Mouse (Mus musculus) B cell, adult (primary cell): ENCODE measurements around the gene Mafg. TPM values are rescaled to one million over a fixed set of nuclear protein-coding genes. Genes with fewer than 3 reads are reported as not detected.

ENCODE experiments used
- total RNA-seq: library from RNA; stranded (reverse); gene quantifications from 4 replicates; pipeline ENCODE4 v1.2.4, GENCODE M21; 2023; ENCODE audit not compliant: inconsistent age

Gene Mafg
- total RNA-seq = 57.2 to 69.2 TPM (median 65.4 TPM) in 4 replicates

DNA sequence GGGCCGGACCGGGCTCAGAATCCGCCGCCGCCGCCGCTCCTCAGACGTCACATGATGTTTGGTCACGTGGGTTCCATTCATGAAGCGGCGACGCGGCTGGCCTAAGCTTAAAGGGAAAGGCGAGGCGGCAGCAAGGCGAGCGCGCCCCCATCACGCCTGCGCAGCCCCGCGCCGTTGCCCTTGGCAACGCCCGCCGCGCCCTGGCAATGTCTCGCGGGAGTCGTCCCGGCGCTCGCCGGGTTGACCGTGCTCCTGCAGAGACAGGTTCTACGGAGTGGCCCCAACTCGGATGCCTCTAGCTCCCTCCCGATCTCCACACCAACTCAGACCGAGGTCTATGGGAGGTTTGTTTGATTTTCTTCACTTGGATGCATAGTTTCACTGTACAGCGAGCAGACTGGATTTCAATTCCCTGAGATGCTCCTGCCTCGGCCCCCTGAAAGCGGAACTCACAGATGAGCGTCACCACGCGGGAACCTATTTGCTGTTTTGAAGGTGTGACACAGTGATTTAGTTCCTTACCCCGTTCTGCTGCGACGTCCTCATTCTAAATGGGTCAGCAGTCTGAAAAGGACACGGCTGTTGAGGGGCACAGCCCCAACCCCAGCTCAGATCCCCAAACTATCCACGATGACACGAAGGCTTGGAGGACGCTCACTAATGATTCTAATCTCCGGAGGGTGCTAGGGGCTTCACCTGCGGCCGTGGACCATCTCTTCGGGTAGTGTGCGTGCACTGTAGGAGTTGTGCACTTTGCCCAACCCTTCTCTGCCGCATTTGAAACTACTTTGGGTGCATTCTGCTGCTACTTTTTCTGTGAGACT, at the start of gene Mafg:
TSS of gene Mafg (minus strand) at position 81 of the 824 bp plus-strand sequence.

DNA sequence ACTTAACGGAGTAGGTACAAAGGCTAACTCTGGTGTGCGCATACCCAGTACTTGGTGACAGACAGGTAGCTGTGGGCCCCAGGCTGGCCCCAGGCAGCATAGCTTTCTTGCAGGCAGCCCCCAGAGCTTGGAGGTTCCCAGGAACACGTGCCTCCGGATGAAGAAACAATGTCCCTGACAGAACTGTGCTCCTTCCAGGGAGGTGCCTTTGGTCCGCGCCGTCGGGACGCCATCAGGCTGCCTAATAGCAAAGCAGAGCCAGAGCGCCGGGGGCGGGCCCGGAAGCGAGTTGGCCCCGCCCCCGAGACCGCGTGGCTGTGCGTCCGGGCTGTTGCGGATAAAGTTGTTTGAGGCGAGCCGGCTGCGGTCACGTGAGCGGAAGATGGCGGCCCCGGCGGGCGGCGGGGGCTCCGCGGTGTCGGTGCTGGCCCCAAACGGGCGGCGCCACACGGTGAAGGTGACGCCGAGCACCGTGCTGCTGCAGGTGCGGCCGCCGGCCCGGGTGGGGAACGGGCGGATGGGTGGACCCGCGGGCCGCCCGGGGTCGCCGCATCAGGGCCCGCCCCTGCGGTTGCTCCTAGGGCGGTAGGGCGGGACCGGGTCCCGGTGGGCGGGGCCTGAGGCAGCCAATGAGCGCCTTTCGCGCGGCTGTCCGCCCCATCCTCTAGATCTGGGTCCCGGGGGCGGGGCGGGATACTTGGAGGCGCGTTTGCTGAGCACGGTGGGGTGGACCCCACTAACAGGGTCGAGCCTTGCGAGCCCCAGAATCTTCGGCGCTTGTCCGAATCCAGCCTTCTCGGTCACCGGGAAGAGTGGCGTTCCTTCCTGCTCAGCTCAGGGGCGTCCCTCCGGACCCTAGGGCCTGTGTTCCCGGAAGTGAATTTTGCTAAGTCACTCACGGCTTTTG, 39.5 kb upstream of the Mafg start, which contains the start of gene Aspscr1:
TSS of gene Aspscr1 (plus strand) at position 287 of the 907 bp plus-strand sequence.

GRCm38 (mm10) chr11:120661076-120661460, 27.7 kb upstream of the Mafg start, which contains the start of gene Notum:
Gene Notum (minus strand): TSS chr11:120661175.

DNA sequence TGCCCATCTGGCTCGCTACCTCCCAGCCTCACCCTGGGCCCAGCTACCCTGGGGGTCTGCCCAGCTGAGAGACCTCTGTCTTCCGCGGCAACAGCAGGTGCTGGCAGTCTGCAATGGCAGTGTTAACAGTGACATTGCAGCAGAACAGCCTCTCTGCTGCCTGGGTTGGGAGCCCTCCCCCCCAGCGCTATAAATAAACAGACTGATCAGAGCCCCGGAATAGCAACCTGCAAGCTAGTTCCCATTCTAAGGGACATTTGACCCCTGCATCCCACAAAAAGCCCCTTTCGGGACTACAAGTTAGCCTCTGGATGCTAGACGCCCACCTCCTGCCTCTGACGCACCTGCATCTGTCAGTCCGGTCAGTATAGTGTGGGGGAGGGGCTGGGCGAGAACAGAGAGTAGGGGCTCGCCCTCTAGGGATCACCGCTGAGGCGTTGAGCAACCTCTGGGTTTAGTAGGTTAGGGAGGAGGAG, 14.6 kb upstream of the Mafg start, which contains the start of gene Myadml2:
TSS of gene Myadml2 (minus strand) at position 158 of the 476 bp plus-strand sequence.

DNA sequence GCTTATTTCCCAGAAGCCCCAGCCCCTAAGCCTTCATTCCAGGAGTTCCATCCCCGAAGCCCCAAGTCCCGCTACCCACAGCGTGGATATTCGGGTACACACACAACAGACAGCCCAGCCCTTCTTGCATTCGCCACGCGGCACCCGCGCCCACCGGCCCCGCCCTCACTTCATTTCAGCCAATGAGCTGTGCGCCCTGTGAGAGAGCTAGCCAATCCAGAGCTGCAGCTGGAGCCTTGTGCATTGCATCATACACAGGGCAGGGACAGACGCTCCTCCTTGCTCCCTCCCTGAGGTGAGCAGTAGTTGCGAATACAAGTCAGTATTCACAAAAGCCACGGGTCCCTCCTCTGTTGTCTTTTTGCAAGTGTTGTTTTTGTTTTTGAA, 10.2 kb upstream of the Mafg start, which contains the start of gene Pycr1:
TSS of gene Pycr1 (minus strand) at position 169 of the 387 bp plus-strand sequence.

GRCm38 (mm10) chr11:120625152-120625775, 8.1 kb downstream of the Mafg start, which contains the start of gene Sirt7:
Gene Sirt7 (minus strand): TSS chr11:120625240.

GRCm38 (mm10) chr11:120617519-120618112, 15.8 kb downstream of the Mafg start, which contains the start of gene Pcyt2:
Gene Pcyt2 (minus strand): TSS chr11:120617936.

GRCm38 (mm10) chr11:120608241-120609034, 25.0 kb downstream of the Mafg start, which contains the start of gene Npb:
Gene Npb (plus strand): TSS chr11:120608477.

GRCm38 (mm10) chr11:120598283-120598989, 35.0 kb downstream of the Mafg start, which contains the start of the genes Alyref and Anapc11:
Gene Alyref (minus strand): TSS chr11:120598365.
Gene Anapc11 (plus strand): TSS chr11:120598421.

GRCm38 (mm10) chr11:120581490-120582267, 51.7 kb downstream of the Mafg start, which contains the start of gene Arhgdia:
Gene Arhgdia (minus strand): TSS chr11:120581624.

Other genes starting within 250 kb of the Mafg start
- gene Nploc4, start 195.9 kb downstream of the Mafg start, total RNA-seq = 60.2 to 72.2 TPM (median 62.6 TPM) in 4 replicates
- 19.3 to 55.6 TPM (median 19.3 TPM) in 3 of 4 replicates, not detected in the other for gene Tspan10, start 191.0 kb downstream of the Mafg start, total RNA-seq
- 0.21 to 0.87 TPM in 2 of 4 replicates, not detected in the others for gene Pde6g, start 180.1 kb downstream of the Mafg start, total RNA-seq
- 3.7 to 11.0 TPM (median 7.5 TPM) in 4 replicates for gene Oxld1, start 175.5 kb downstream of the Mafg start, total RNA-seq
- 34.0 to 41.8 TPM (median 36.3 TPM) in 4 replicates for gene Ccdc137, start 175.5 kb downstream of the Mafg start, total RNA-seq
- gene Arl16, start 166.0 kb downstream of the Mafg start, total RNA-seq = 10.4 to 13.5 TPM (median 11.1 TPM) in 4 replicates
- 32.3 to 43.2 TPM (median 33.4 TPM) in 4 replicates for gene Mrpl12, start 149.0 kb downstream of the Mafg start, total RNA-seq
- gene Slc25a10, start 141.8 kb downstream of the Mafg start, total RNA-seq = 10.5 to 14.5 TPM (median 12.3 TPM) in 4 replicates
- not detected in 4 replicates for gene Gcgr, start 102.9 kb downstream of the Mafg start, total RNA-seq
- gene Mcrip1, start 83.9 kb downstream of the Mafg start, total RNA-seq = 42.2 to 46.1 TPM (median 43.6 TPM) in 4 replicates
- gene Ppp1r27, start 82.5 kb downstream of the Mafg start, total RNA-seq = not detected in 4 replicates
- 141 to 162 TPM (median 155 TPM) in 4 replicates for gene P4hb, start 60.3 kb downstream of the Mafg start, total RNA-seq
- gene Arhgdia, start 52.0 kb downstream of the Mafg start, total RNA-seq = 520 to 560 TPM (median 534 TPM) in 4 replicates
- 127 to 143 TPM (median 137 TPM) in 4 replicates for gene Alyref, start 35.2 kb downstream of the Mafg start, total RNA-seq
- 45.7 to 57.2 TPM (median 47.4 TPM) in 4 replicates for gene Anapc11, start 35.2 kb downstream of the Mafg start, total RNA-seq
- 1.1 to 3.0 TPM in 2 of 4 replicates, not detected in the others for gene Npb, start 25.1 kb downstream of the Mafg start, total RNA-seq
- gene Pcyt2, start 15.7 kb downstream of the Mafg start, total RNA-seq = 96.0 to 113 TPM (median 107 TPM) in 4 replicates
- 114 to 130 TPM (median 118 TPM) in 4 replicates for gene Sirt7, start 8.4 kb downstream of the Mafg start, total RNA-seq
- 0.96 to 1.9 TPM (median 1.0 TPM) in 4 replicates for gene Pycr1, start 10.2 kb upstream of the Mafg start, total RNA-seq
- 1.3 to 2.2 TPM in 2 of 4 replicates, not detected in the others for gene Myadml2, start 14.6 kb upstream of the Mafg start, total RNA-seq
- gene Notum, start 27.6 kb upstream of the Mafg start, total RNA-seq = not detected in 4 replicates
- gene Aspscr1, start 39.4 kb upstream of the Mafg start, total RNA-seq = 93.0 to 111 TPM (median 107 TPM) in 4 replicates
- gene Cenpx, start 80.1 kb upstream of the Mafg start, total RNA-seq = 31.7 to 39.4 TPM (median 35.3 TPM) in 4 replicates
- gene Lrrc45, start 80.3 kb upstream of the Mafg start, total RNA-seq = 36.5 to 42.3 TPM (median 40.7 TPM) in 4 replicates
- 0.48 to 2.2 TPM (median 1.6 TPM) in 3 of 4 replicates, not detected in the other for gene Rac3, start 87.9 kb upstream of the Mafg start, total RNA-seq
- 15.2 to 20.4 TPM (median 17.6 TPM) in 4 replicates for gene Dcxr, start 93.7 kb upstream of the Mafg start, total RNA-seq
- gene Cbr2, start 98.5 kb upstream of the Mafg start, total RNA-seq = not detected in 4 replicates
- 35.2 to 44.7 TPM (median 42.3 TPM) in 4 replicates for gene Hmga1b, start 129.2 kb upstream of the Mafg start, total RNA-seq
- gene Rfng, start 150.6 kb upstream of the Mafg start, total RNA-seq = 11.6 to 15.4 TPM (median 14.0 TPM) in 4 replicates
- 71.7 to 83.8 TPM (median 79.2 TPM) in 4 replicates for gene Gps1, start 150.7 kb upstream of the Mafg start, total RNA-seq
- gene Dus1l, start 162.8 kb upstream of the Mafg start, total RNA-seq = 55.9 to 72.0 TPM (median 62.7 TPM) in 4 replicates
- 104 to 118 TPM (median 109 TPM) in 4 replicates for gene Fasn, start 190.9 kb upstream of the Mafg start, total RNA-seq